Mouse (Mus musculus) ES-Bruce4 (cell line): ENCODE data around the gene Cnn3.

Experiments
- CTCF ChIP-seq: IDR thresholded peaks from one replicate; pipeline ENCODE4 v1.8.1; 2011; ENCODE audit warnings: low read depth, low read length
- EP300 ChIP-seq: IDR thresholded peaks from 2 replicates; pipeline ENCODE4 v1.6.1; 2011; ENCODE audit warnings: low read depth, low read length; ENCODE audit not compliant: insufficient read depth
- POLR2A ChIP-seq: IDR thresholded peaks from one replicate; pipeline ENCODE4 v1.8.1; 2011; ENCODE audit warnings: low read length; ENCODE audit not compliant: insufficient read depth

GRCm38 (mm10) chr3:121407417-121407816, 18.9 kb upstream of the Cnn3 start:
- TF ChIP-seq CTCF (no peak), EP300 (no peak), POLR2A (no peak)
